Mouse (Mus musculus) lung, adult 10 weeks (tissue): ENCODE data around the gene Ubap2. TPM values are rescaled to one million over a fixed set of nuclear protein-coding genes. Genes with fewer than 3 reads are reported as not detected.

ENCODE experiments used
- polyA plus RNA-seq: library from polyadenylated mRNA; stranded (reverse); fragments of 350-450 nt; fragmentation: Illumina TruSeq; extraction: RNeasy Lipid Tissue Mini Kit (QIAGEN cat#74804); gene quantifications from one replicate; pipeline ENCODE4 v1.2.3, GENCODE M21; 2014; ENCODE audit warnings: low read depth, low replicate concordance; ENCODE audit not compliant: insufficient read depth

Gene Ubap2
- polyA plus RNA-seq: 8.2 TPM

GRCm38 (mm10) chr4:41274980-41275850 lies at the start of gene Ubap2:
Gene Ubap2, minus strand, starts transcription at chr4:41275144.

GRCm38 (mm10) chr4:41314141-41315129 lies 39.5 kb upstream of the Ubap2 start, which contains the start of gene Dcaf12:
Gene Dcaf12, minus strand, starts transcription at chr4:41314889.

Other genes starting within 250 kb of the Ubap2 start
- 0.91 TPM for gene Aqp7, start 227.0 kb downstream of the Ubap2 start, polyA plus RNA-seq
- gene Aqp3, start 177.0 kb downstream of the Ubap2 start, polyA plus RNA-seq: 0.83 TPM
- 7.4 TPM for gene Nol6, start 150.7 kb downstream of the Ubap2 start, polyA plus RNA-seq
- gene Ube2r2, start 139.4 kb downstream of the Ubap2 start, polyA plus RNA-seq: 77.9 TPM
- gene Dcaf12, start 39.7 kb upstream of the Ubap2 start, polyA plus RNA-seq: 22.7 TPM
- 29.5 TPM for gene Ubap1, start 73.9 kb upstream of the Ubap2 start, polyA plus RNA-seq
- gene Kif24, start 189.7 kb upstream of the Ubap2 start, polyA plus RNA-seq: 0.29 TPM
- gene Nudt2, start 190.0 kb upstream of the Ubap2 start, polyA plus RNA-seq: 18.8 TPM
- gene AI464131, start 227.9 kb upstream of the Ubap2 start, polyA plus RNA-seq: 4.4 TPM
- gene 1110017D15Rik, start 242.2 kb upstream of the Ubap2 start, polyA plus RNA-seq: 53.2 TPM